Mouse (Mus musculus): ENCODE data around the gene Fanca. TPM values are rescaled to one million over a fixed set of nuclear protein-coding genes. Genes with fewer than 3 reads are reported as not detected.

Gene Fanca
- polyA plus RNA-seq, 1 experiment, result 51.2 TPM

- no peak for TF ChIP-seq GATA1 (IDR thresholded peaks at IDR 0.05; ENCODE audit: low read length)
Measured at GRCm38 (mm10) chr8:123291716-123292115, 26.7 kb downstream of the Fanca start.

- no peak for TF ChIP-seq GATA1 (IDR thresholded peaks at IDR 0.05; ENCODE audit: low read length)
Measured at GRCm38 (mm10) chr8:123290679-123291078, 27.7 kb downstream of the Fanca start.

GRCm38 (mm10) chr8:123290166-123290565, 28.2 kb downstream of the Fanca start:
- no peak for TF ChIP-seq GATA1 (IDR thresholded peaks at IDR 0.05; ENCODE audit: low read length)

GRCm38 (mm10) chr8:123287362-123287761, 31.0 kb downstream of the Fanca start:
- TF ChIP-seq GATA1 (IDR thresholded peaks at IDR 0.05; ENCODE audit: low read length), result no peak

- no peak for TF ChIP-seq GATA1 (IDR thresholded peaks at IDR 0.05; ENCODE audit: low read length)
Measured at GRCm38 (mm10) chr8:123284493-123284892, 33.9 kb downstream of the Fanca start.

- TF ChIP-seq GATA1 (IDR thresholded peaks at IDR 0.05; ENCODE audit: low read length), result no peak
Measured at GRCm38 (mm10) chr8:123283991-123284390, 34.4 kb downstream of the Fanca start.

- TF ChIP-seq GATA1 (IDR thresholded peaks at IDR 0.05; ENCODE audit: low read length), result no peak
Measured at GRCm38 (mm10) chr8:123280302-123281094, 37.9 kb downstream of the Fanca start.

GRCm38 (mm10) chr8:123279828-123280227, 38.5 kb downstream of the Fanca start:
- TF ChIP-seq GATA1 (IDR thresholded peaks at IDR 0.05; ENCODE audit: low read length), result no peak

GRCm38 (mm10) chr8:123278445-123278844, 39.9 kb downstream of the Fanca start:
- no peak for TF ChIP-seq GATA1 (IDR thresholded peaks at IDR 0.05; ENCODE audit: low read length)

- TF ChIP-seq GATA1 (IDR thresholded peaks at IDR 0.05; ENCODE audit: low read length), result no peak
Measured at GRCm38 (mm10) chr8:123275096-123275495, 43.3 kb downstream of the Fanca start.

- no peak for TF ChIP-seq GATA1 (IDR thresholded peaks at IDR 0.05; ENCODE audit: low read length)
Measured at GRCm38 (mm10) chr8:123274447-123274846, 43.9 kb downstream of the Fanca start.

GRCm38 (mm10) chr8:123271901-123272300, 46.5 kb downstream of the Fanca start:
- TF ChIP-seq GATA1 (IDR thresholded peaks at IDR 0.05; ENCODE audit: low read length), result no peak

GRCm38 (mm10) chr8:123271147-123271546, 47.2 kb downstream of the Fanca start:
- no peak for TF ChIP-seq GATA1 (IDR thresholded peaks at IDR 0.05; ENCODE audit: low read length)

- no peak for TF ChIP-seq GATA1 (IDR thresholded peaks at IDR 0.05; ENCODE audit: low read length)
Measured at GRCm38 (mm10) chr8:123267926-123268656, 50.3 kb downstream of the Fanca start.

GRCm38 (mm10) chr8:123257114-123257513, 61.3 kb downstream of the Fanca start:
- TF ChIP-seq GATA1 (IDR thresholded peaks at IDR 0.05; ENCODE audit: low read length), result no peak

- TF ChIP-seq GATA1 (IDR thresholded peaks at IDR 0.05; ENCODE audit: low read length), result no peak
Measured at GRCm38 (mm10) chr8:123255170-123255569, 63.2 kb downstream of the Fanca start.

All from G1E-ER4 (cell line).